Mouse (Mus musculus) ES-E14 (cell line): ENCODE measurements around the gene Pygm. TPM values are rescaled to one million over a fixed set of nuclear protein-coding genes. Genes with fewer than 3 reads are reported as not detected.

Experiments used
- DNase-seq: peaks from one replicate; pipeline ENCODE4 v3.0.0-alpha.2; 2013; ENCODE audit warnings: low read depth, low spot score
- H3K27ac ChIP-seq: 2 replicates; pipeline ENCODE4 v1.5.1; 2012; ENCODE audit warnings: low read depth, mild to moderate bottlenecking, low read length, moderate library complexity, mixed read lengths; ENCODE audit not compliant: poor library complexity, insufficient read depth, severe bottlenecking
- H3K36me3 ChIP-seq: 2 replicates; pipeline ENCODE4 v1.6.1; 2012; ENCODE audit warnings: mild to moderate bottlenecking, low read length, moderate library complexity, mixed read lengths; ENCODE audit not compliant: control insufficient read depth, poor library complexity, insufficient read depth, severe bottlenecking
- H3K4me1 ChIP-seq, 2 experiments: fragments of 150-350 bp in 1 of 2; sonication (generic) in 1 of 2; 2 replicates each; pipeline ENCODE4 v1.6.1; 2012; ENCODE audit warnings: low read length in 2 of 2, mild to moderate bottlenecking in 1 of 2, mixed read lengths in 1 of 2; ENCODE audit not compliant: control insufficient read depth in 2 of 2, insufficient read depth in 2 of 2, poor library complexity in 1 of 2
- H3K4me3 ChIP-seq, 2 experiments: fragments of 150-350 bp in 1 of 2; sonication (generic) in 1 of 2; 2 replicates each; pipeline ENCODE4 v1.5.1; 2012; ENCODE audit warnings: low read length in 2 of 2, low read depth in 1 of 2, mild to moderate bottlenecking in 1 of 2, mixed read lengths in 1 of 2; ENCODE audit not compliant: insufficient read depth in 1 of 2, poor library complexity in 1 of 2, severe bottlenecking in 1 of 2
- H3K9ac ChIP-seq: 2 replicates; pipeline ENCODE4 v1.6.1; 2012; ENCODE audit warnings: low read depth, mild to moderate bottlenecking, low read length, mixed read lengths; ENCODE audit not compliant: poor library complexity, insufficient read depth, severe bottlenecking
- H3K9me3 ChIP-seq: fragments of 150-350 bp; sonication (generic); 2 replicates; pipeline ENCODE4 v1.6.1; 2012; ENCODE audit warnings: low read depth, mild to moderate bottlenecking, low read length; ENCODE audit not compliant: control insufficient read depth, insufficient read depth
- CHD2 ChIP-seq: IDR thresholded peaks from 2 replicates; pipeline ENCODE4 v1.6.1; 2014; ENCODE audit warnings: mild to moderate bottlenecking, low read depth, low read length, inconsistent platforms
- HCFC1 ChIP-seq: IDR thresholded peaks from 2 replicates; pipeline ENCODE4 v1.6.1; 2012; ENCODE audit warnings: low read length, inconsistent platforms, borderline replicate concordance; ENCODE audit not compliant: insufficient read depth
- MAFK ChIP-seq: IDR thresholded peaks from 2 replicates; pipeline ENCODE4 v1.6.1; 2014; ENCODE audit warnings: mild to moderate bottlenecking, low read depth, low read length, inconsistent platforms; ENCODE audit not compliant: insufficient read depth
- ZC3H11A ChIP-seq: IDR thresholded peaks from 2 replicates; pipeline ENCODE4 v1.6.1; 2012; ENCODE audit warnings: low read depth, mild to moderate bottlenecking, inconsistent platforms, low read length, borderline replicate concordance
- ZNF384 ChIP-seq: IDR thresholded peaks from 2 replicates; pipeline ENCODE4 v1.6.1; 2012; ENCODE audit warnings: low read depth, low read length, inconsistent platforms
- in situ Hi-C, 2 experiments: fragments of 600-800 bp; cut with MboI; formaldehyde crosslinking; loops; one replicate each; pipeline ENCODE4 v1.15.1; 2025; ENCODE audit warnings: low sequenced_read_pairs in 2 of 2, inconsistent platforms in 1 of 2; ENCODE audit not compliant: unreplicated experiment in 2 of 2
- total RNA-seq: library from RNA; depleted of rRNA; stranded (reverse); fragments of 300-350 nt; gene quantifications from 2 replicates; pipeline ENCODE4 v1.2.3, GENCODE M21; 2012

Gene Pygm
- total RNA-seq, 1 experiment: 4.6 TPM

DNA sequence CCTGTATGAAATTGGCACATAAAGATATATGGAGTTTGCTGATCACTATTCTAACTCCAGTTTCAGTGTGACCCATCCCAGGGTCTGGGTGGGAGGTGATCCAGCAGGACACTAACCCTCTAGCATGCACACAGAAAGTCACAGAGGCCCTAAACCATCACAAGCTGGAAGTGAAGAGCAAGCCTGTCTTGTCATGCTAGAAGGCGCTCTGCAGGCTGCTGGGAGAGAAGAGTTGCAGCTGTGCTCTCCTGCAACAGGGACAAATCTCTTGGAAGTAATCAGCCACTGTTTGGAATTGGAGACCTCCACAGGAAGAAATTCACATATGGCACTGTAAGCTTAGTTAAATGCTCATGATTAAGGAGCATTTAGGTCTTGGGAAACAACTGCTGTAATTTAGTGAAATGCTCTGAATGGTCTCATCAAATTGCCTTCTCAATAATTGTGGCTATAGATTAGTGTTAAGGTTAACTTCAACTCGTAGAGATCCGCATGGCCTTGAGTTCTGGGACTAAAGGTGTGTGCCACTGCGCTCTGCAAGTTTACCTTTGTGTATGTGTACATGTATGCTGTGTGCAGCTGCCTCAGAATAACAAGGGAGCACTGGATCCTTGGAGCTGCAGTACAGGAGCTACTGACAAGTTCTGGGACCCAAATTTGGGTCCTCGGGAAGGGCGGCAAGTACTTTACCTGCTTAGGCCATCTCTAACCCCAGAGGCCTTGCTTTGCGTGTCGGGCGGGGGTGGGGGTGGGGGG, 3.6 kb upstream of the Pygm start:
- TF ChIP-seq HCFC1 (no peak), CHD2 (no peak), ZNF384 (0 out of 2 replicates have a peak, but pooled peaks have one; percentile 25), MAFK (no peak), ZC3H11A (no peak)
- peaks cover 0 to 23% of the 10 kb centered on the region in 2 experiments; a peak in 3 of 4 replicates for H3K4me1 ChIP-seq
- H3K27ac ChIP-seq: no peak overlapping the region
- H3K4me3 ChIP-seq: no peak overlapping the region
- DNase-seq: no peak
- in situ Hi-C loops: no loop called here
- peaks cover 24% of the 10 kb centered on the region for H3K36me3 ChIP-seq
- no peak overlapping the region for H3K9ac ChIP-seq
- no peaks in the 10 kb centered on the region for H3K9me3 ChIP-seq

DNA sequence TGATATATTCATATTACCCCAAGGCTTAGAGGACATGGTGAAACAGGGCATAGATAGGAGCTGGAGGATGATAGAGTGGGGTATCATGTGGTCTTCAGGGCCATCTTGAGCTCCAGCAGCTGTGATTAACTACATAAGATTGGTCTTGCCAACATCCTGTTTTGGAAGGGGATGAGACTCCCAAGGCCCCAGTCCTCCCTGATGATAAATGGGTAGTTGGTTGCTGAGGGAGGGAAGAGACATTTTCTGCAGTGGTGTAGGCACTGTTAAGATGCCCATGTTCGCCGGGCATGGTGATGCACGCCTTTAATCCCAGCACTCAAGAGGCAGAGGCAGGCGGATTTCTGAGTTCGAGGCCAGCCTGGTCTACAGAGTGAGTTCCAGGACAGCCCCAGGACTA, 3.0 kb upstream of the Pygm start:
- no peak overlapping the region for H3K27ac ChIP-seq
- H3K4me3 ChIP-seq: no peak overlapping the region
- in situ Hi-C loops: no loop called here

GRCm38 (mm10) chr19:6382323-6382924, 1.8 kb upstream of the Pygm start:
- Histone ChIP-seq H3K27ac (no peak overlapping the region), H3K9me3 (no peaks in the 10 kb centered on the region), H3K36me3 (peaks cover 7% of the 10 kb centered on the region), H3K4me1 (peaks cover 0 to 18% of the 10 kb centered on the region in 2 experiments; a peak in 3 of 4 replicates), H3K4me3 (no peak overlapping the region), H3K9ac (no peak overlapping the region)
- no peak for TF ChIP-seq ZC3H11A
- TF ChIP-seq MAFK: no peak
- TF ChIP-seq HCFC1: no peak
- TF ChIP-seq CHD2: no peak
- TF ChIP-seq ZNF384: no peak
- no peak for DNase-seq
- in situ Hi-C loops: no loop called here

More for the DNA sequence above, 3.0 kb upstream of the Pygm start:
- H3K9me3 ChIP-seq: no peaks in the 10 kb centered on the region
- H3K36me3 ChIP-seq: peaks cover 18% of the 10 kb centered on the region
- TF ChIP-seq CHD2 (no peak), HCFC1 (no peak), ZNF384 (no peak), ZC3H11A (no peak), MAFK (no peak)
- no peak overlapping the region for H3K9ac ChIP-seq
- peaks cover 0 to 22% of the 10 kb centered on the region in 2 experiments; a peak in 3 of 4 replicates for H3K4me1 ChIP-seq
- DNase-seq: no peak

- Histone ChIP-seq H3K27ac (no peak overlapping the region), H3K4me3 (no peak overlapping the region), H3K36me3 (no peaks in the 10 kb centered on the region), H3K9me3 (no peaks in the 10 kb centered on the region), H3K4me1 (peaks cover 0 to 15% of the 10 kb centered on the region in 2 experiments; a peak in 2 of 4 replicates), H3K9ac (no peak overlapping the region)
- DNase-seq: no peak
- TF ChIP-seq ZC3H11A: no peak
- in situ Hi-C loops: no loop called here
Observed at GRCm38 (mm10) chr19:6383470-6383869, 729 bp upstream of the Pygm start.

DNA sequence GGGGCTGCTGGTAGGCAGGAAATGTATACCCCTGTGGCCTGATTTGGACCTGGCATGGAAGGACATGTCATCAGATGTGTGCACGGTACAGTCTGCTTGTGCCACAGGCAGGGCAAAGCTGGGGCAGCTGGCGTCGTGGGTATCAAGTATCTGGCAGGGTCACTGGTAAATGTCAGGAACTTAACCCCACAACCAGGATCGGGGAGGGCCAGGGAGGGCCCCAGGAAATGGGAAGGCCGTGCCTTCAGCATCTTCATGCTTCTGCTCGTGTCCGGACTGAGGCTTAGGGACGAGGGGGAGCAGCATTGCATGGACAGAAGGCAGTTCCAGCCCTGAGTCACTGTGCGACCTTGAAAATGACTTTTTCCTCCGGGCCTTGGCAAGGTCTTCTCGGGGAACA, 755 bp downstream of the Pygm start:
- no peak overlapping the region for H3K27ac ChIP-seq
- no peaks in the 10 kb centered on the region for H3K9me3 ChIP-seq
- TF ChIP-seq ZNF384: no peak
- no peak for TF ChIP-seq CHD2
- no peak for TF ChIP-seq ZC3H11A
- TF ChIP-seq MAFK: no peak
- TF ChIP-seq HCFC1: no peak
- DNase-seq: no peak
- peaks cover 1 to 21% of the 10 kb centered on the region in 2 experiments; a peak in 3 of 4 replicates for H3K4me1 ChIP-seq
- in situ Hi-C loops: no loop called here
- H3K4me3 ChIP-seq: no peak overlapping the region
- H3K36me3 ChIP-seq: no peaks in the 10 kb centered on the region
- H3K9ac ChIP-seq: no peak overlapping the region
